Mouse (Mus musculus): ENCODE results near the gene Prkg1. TPM values are rescaled to one million over a fixed set of nuclear protein-coding genes. Genes with fewer than 3 reads are reported as not detected.

The Prkg1 gene
- polyA plus RNA-seq, 1 experiment from 2014 or later = 6.0 TPM

GRCm38 (mm10) chr19:31097857-31098256 is 667.0 kb downstream of the Prkg1 start:
- H3K4me2 ChIP-seq = no peak overlapping the region
- no peaks in the 10 kb centered on the region for H3K36me3 ChIP-seq (ENCODE audit: insufficient read depth)
- no peak for DNase-seq
- no peak overlapping the region for H3K27ac ChIP-seq (ENCODE audit: low read depth)
- no peaks in the 10 kb centered on the region for H3K9me3 ChIP-seq (ENCODE audit: low read depth, low read length)
- H3K9ac ChIP-seq = no peak overlapping the region
- no peak for ATAC-seq (ENCODE audit: insufficient read depth)
- no peaks in the 10 kb centered on the region for H3K4me1 ChIP-seq (ENCODE audit: insufficient read depth)
- 65% methylated on average over 3 of the region's 3 CpGs for WGBS
- no peak for TF ChIP-seq CTCF (IDR thresholded peaks at IDR 0.05; ENCODE audit: low read depth)
- H3K4me3 ChIP-seq (ENCODE audit: low read depth, low read length) = no peak overlapping the region
- no peaks in the 10 kb centered on the region for H3K27me3 ChIP-seq (ENCODE audit: insufficient read depth, low read length)

DNA sequence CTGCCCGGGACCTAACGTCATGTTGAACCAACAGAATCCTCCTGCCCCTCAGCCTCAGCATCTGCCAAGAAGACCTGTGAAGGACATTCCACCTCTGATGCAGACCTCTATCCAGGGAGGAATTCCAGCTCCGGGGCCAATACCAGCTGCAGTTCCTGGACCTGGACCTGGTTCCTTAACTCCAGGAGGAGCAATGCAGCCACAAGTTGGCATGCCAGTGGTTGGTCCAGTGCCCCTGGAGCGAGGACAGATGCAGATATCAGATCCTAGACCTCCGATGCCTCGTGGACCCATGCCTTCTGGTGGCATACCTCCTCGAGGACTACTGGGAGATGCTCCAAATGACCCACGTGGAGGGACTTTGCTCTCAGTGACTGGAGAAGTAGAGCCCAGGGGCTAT is 681.1 kb downstream of the Prkg1 start:
- Histone ChIP-seq H3K4me1 (ENCODE audit: insufficient read depth) (peaks cover 7% of the 10 kb centered on the region; the same call in 1 of the 2 replicates), H3K36me3 (ENCODE audit: insufficient read depth) (peaks cover 28% of the 10 kb centered on the region), H3K4me3 (ENCODE audit: low read depth, low read length) (peak overlapping the region; percentile 76), H3K27me3 (ENCODE audit: insufficient read depth, low read length) (no peaks in the 10 kb centered on the region), H3K9me3 (ENCODE audit: low read depth, low read length) (peaks cover 13% of the 10 kb centered on the region; the same call in 1 of the 2 replicates), H3K4me2 (peak overlapping the region; percentile 87), H3K27ac (ENCODE audit: low read depth) (no peak overlapping the region), H3K9ac (peak overlapping the region; percentile 75)
- no peak for DNase-seq
- WGBS = 96% methylated on average over 8 of the region's 8 CpGs
- no peak for ATAC-seq (ENCODE audit: insufficient read depth)
- no peak for TF ChIP-seq CTCF (IDR thresholded peaks at IDR 0.05; ENCODE audit: low read depth)

DNA sequence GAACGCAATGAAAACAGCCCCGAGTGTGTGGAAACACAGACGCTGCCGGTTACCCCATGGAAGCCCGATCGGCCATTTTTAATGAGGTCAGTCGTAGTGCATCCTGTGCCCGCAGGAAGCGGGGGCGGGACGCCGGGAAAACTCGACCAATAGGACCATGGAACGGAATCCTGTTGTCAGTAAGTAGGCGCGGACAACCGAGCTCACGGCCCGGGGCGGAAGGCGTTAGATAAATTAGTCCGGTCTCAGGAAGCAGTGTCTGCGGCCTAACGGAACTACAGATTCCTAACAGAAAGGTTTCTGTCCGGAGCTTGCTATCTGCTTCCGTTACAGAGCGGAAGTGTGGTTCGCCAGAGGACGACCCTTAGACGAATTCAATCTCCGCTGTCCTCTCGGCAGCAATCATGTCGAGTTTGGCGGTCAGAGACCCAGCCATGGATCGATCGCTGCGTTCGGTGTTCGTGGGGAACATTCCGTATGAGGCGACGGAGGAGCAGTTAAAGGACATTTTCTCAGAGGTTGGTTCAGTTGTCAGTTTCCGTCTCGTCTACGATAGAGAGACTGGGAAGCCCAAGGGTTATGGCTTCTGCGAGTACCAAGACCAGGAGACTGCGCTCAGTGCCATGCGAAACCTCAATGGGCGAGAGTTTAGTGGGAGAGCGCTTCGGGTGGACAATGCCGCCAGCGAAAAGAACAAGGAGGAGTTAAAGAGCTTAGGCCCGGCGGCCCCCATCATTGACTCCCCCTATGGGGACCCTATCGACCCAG is 682.0 kb downstream of the Prkg1 start, which contains the start of gene Cstf2t:
TSS of gene Cstf2t (plus strand) at position 176 of the 768 bp plus-strand sequence.
- H3K4me2 ChIP-seq = peak within 1 kb of the TSS; percentile 87
- peaks cover 7% of the 10 kb centered on the region; the same call in 1 of the 2 replicates for H3K4me1 ChIP-seq (ENCODE audit: insufficient read depth)
- peak within 1 kb of the TSS; percentile 76 for H3K4me3 ChIP-seq (ENCODE audit: low read depth, low read length)
- no peaks in the 10 kb centered on the region for H3K27me3 ChIP-seq (ENCODE audit: insufficient read depth, low read length)
- peak; percentile 99 for DNase-seq
- H3K9ac ChIP-seq = peak within 1 kb of the TSS; percentile 75
- peaks cover 13% of the 10 kb centered on the region; the same call in 1 of the 2 replicates for H3K9me3 ChIP-seq (ENCODE audit: low read depth, low read length)
- H3K27ac ChIP-seq (ENCODE audit: low read depth) = peak within 1 kb of the TSS; percentile 79
- peaks cover 28% of the 10 kb centered on the region for H3K36me3 ChIP-seq (ENCODE audit: insufficient read depth)
- no peak for TF ChIP-seq CTCF (IDR thresholded peaks at IDR 0.05; ENCODE audit: low read depth)
- peak; percentile 100 for ATAC-seq (ENCODE audit: insufficient read depth)
- 2% methylated on average over 56 of the region's 56 CpGs for WGBS

- no peak for TF ChIP-seq CTCF (IDR thresholded peaks at IDR 0.05; ENCODE audit: low read depth)
- no peaks in the 10 kb centered on the region for H3K27me3 ChIP-seq (ENCODE audit: insufficient read depth, low read length)
- ATAC-seq (ENCODE audit: insufficient read depth) (peak; percentile 33; the same call in 1 of the 2 replicates), DNase-seq (no peak)
- WGBS = 17% methylated on average over 7 of the region's 7 CpGs
- peaks cover 13% of the 10 kb centered on the region; the same call in 1 of the 2 replicates for H3K9me3 ChIP-seq (ENCODE audit: low read depth, low read length)
- H3K36me3 ChIP-seq (ENCODE audit: insufficient read depth) = peaks cover 28% of the 10 kb centered on the region
- peak overlapping the region; percentile 70 for H3K27ac ChIP-seq (ENCODE audit: low read depth)
- peaks cover 7% of the 10 kb centered on the region; the same call in 1 of the 2 replicates for H3K4me1 ChIP-seq (ENCODE audit: insufficient read depth)
- peak overlapping the region; percentile 87 for H3K4me2 ChIP-seq
- peak overlapping the region; percentile 44 for H3K9ac ChIP-seq
- H3K4me3 ChIP-seq (ENCODE audit: low read depth, low read length) = peak overlapping the region; percentile 76
Observed at GRCm38 (mm10) chr19:31082226-31082625, 682.6 kb downstream of the Prkg1 start.

DNA sequence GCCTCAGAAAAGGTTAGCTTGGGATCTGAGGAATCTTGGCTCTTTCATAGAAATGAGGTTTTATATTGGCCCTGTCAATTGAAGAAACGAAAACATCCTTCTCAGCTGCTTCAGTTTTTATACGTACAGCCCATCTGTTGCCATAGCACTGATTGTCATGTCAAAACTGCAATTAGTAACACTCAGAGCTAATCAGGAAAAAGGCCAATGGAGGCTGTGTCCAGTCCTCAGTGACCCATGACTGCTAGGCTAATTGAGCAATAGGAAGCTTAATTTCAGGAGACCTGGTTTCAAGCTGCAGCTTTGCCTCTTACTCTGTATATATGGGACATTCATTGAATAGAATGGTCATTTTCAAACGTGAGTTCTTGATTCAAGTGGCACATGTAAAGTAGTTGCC is 686.6 kb downstream of the Prkg1 start:
- DNase-seq (no peak), ATAC-seq (ENCODE audit: insufficient read depth) (no peak)
- H3K9ac ChIP-seq = no peak overlapping the region
- no peak overlapping the region for H3K4me2 ChIP-seq
- H3K27ac ChIP-seq (ENCODE audit: low read depth) = no peak overlapping the region
- no peaks in the 10 kb centered on the region for H3K9me3 ChIP-seq (ENCODE audit: low read depth, low read length)
- TF ChIP-seq CTCF (IDR thresholded peaks at IDR 0.05; ENCODE audit: low read depth) = no peak
- no peaks in the 10 kb centered on the region for H3K27me3 ChIP-seq (ENCODE audit: insufficient read depth, low read length)
- H3K4me1 ChIP-seq (ENCODE audit: insufficient read depth) = no peaks in the 10 kb centered on the region
- no peaks in the 10 kb centered on the region for H3K36me3 ChIP-seq (ENCODE audit: insufficient read depth)
- no peak overlapping the region for H3K4me3 ChIP-seq (ENCODE audit: low read depth, low read length)
- 66% methylated on average over 3 of the region's 3 CpGs for WGBS

GRCm38 (mm10) chr19:31076106-31076505 is 688.7 kb downstream of the Prkg1 start:
- no peaks in the 10 kb centered on the region for H3K4me1 ChIP-seq (ENCODE audit: insufficient read depth)
- H3K27ac ChIP-seq (ENCODE audit: low read depth) = no peak overlapping the region
- 87% methylated on average over 4 of the region's 4 CpGs for WGBS
- ATAC-seq (ENCODE audit: insufficient read depth) (no peak), DNase-seq (no peak)
- no peak for TF ChIP-seq CTCF (IDR thresholded peaks at IDR 0.05; ENCODE audit: low read depth)
- no peak overlapping the region for H3K4me3 ChIP-seq (ENCODE audit: low read depth, low read length)
- H3K4me2 ChIP-seq = no peak overlapping the region
- H3K9me3 ChIP-seq (ENCODE audit: low read depth, low read length) = no peaks in the 10 kb centered on the region
- H3K27me3 ChIP-seq (ENCODE audit: insufficient read depth, low read length) = no peaks in the 10 kb centered on the region
- no peaks in the 10 kb centered on the region for H3K36me3 ChIP-seq (ENCODE audit: insufficient read depth)
- H3K9ac ChIP-seq = no peak overlapping the region

DNA sequence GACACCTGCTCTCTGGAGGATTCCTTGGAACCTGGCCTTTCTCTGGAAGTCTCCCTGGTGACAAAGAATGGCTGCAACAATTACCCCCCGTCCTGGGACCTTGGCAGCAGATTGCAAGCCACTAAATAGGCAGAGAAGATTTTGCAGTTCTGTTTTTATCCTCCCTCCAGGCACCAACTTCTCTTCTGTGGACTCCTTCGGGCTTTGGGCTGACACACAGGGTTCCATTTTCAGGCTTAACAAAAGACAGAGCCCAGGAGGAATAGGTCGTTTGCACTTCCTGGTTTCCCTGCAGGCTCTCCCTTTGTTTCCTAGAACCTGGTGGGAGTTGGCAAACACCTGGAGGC is 690.1 kb downstream of the Prkg1 start:
- H3K36me3 ChIP-seq (ENCODE audit: insufficient read depth) = no peaks in the 10 kb centered on the region
- no peak overlapping the region for H3K4me3 ChIP-seq (ENCODE audit: low read depth, low read length)
- H3K9ac ChIP-seq = no peak overlapping the region
- H3K4me2 ChIP-seq = peak overlapping the region; percentile 10; the same call in 1 of the 2 replicates
- TF ChIP-seq CTCF (IDR thresholded peaks at IDR 0.05; ENCODE audit: low read depth) = no peak
- no peak overlapping the region; the same call in 1 of the 2 replicates for H3K27ac ChIP-seq (ENCODE audit: low read depth)
- no peaks in the 10 kb centered on the region for H3K9me3 ChIP-seq (ENCODE audit: low read depth, low read length)
- ATAC-seq (ENCODE audit: insufficient read depth) = no peak
- no peaks in the 10 kb centered on the region for H3K27me3 ChIP-seq (ENCODE audit: insufficient read depth, low read length)
- no peak for DNase-seq
- WGBS = 14% methylated on average over 3 of the region's 3 CpGs
- H3K4me1 ChIP-seq (ENCODE audit: insufficient read depth) = no peaks in the 10 kb centered on the region
